Mouse (Mus musculus) skeletal muscle tissue, adult 2 months (tissue): Measurements from ENCODE around the gene Tnip3.

Experiments
- DNase-seq: peaks from one replicate; pipeline ENCODE4 v3.0.0-alpha.2; 2012; ENCODE audit warnings: low read depth, low spot score

Gene Tnip3

GRCm38 (mm10) chr6:65525192-65525591 lies at the start of gene Tnip3:
Gene Tnip3, plus strand, starts transcription at chr6:65525313.
- no peak for DNase-seq

DNA sequence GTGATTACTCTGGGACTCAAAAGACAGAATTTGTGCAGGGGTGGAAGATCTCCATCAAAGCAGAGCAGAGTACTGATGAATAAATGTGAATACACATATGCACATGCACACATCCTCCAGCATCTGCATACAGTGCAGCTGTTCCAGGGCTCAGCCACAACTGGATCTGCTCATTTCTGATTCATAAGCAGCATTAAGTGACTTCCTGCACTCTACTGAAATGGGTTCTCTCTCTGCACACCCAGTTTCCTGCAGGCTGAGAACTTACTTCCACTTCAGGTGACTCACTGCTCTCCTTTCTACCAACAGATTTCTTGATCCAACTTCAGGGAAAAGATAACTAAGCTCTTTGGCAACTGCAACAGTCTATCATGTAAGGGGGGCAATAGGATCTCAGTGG lies 26.3 kb upstream of the Tnip3 start:
- no peak for DNase-seq

- peak; percentile 47 for DNase-seq
Observed at GRCm38 (mm10) chr6:65510051-65510669, 15.0 kb upstream of the Tnip3 start.

DNA sequence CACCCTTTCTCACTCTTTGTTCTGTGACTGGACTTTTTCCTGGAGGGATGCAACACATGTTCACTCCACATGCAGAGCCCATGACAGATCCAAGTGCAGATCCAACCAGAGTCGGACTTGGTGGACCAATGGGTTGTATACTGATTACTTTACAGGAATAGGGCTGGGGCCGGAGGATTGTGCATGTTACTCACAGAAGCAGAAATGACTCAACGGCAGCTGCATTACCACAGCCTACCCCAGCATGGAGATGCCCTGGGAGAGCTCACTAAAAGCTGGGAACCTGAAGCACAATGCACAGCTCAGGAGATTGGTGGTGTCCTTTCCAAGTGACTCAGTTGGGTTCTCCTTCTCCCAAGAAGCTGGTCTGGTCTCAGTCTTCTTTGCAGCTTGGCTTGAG lies 11.3 kb upstream of the Tnip3 start:
- no peak for DNase-seq

- DNase-seq = no peak
Observed at GRCm38 (mm10) chr6:65516759-65517158, 8.4 kb upstream of the Tnip3 start.

DNA sequence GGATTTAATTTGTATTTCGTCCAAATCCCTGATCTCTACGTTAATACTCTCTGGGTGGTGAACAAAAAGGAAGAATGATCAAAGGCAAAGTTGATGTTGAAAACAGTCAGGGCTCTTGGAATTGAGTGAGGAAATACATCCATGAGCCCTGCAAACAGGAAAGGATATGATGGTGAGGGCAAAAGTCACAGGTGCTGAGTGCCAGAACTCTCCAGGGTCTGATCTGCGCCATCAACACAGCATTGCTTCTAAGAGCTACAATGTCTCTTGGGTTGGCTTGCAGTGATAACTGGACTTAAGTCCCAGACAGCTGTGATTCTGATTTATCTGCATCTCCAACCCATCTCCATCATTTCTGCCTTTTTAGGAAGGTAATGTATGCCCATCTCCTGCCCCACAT lies 4.3 kb upstream of the Tnip3 start:
- DNase-seq = no peak

GRCm38 (mm10) chr6:65527892-65528291 lies 2.8 kb downstream of the Tnip3 start:
- no peak for DNase-seq

- no peak for DNase-seq
Observed at GRCm38 (mm10) chr6:65531232-65531848, 6.2 kb downstream of the Tnip3 start.

GRCm38 (mm10) chr6:65533687-65534086 lies 8.6 kb downstream of the Tnip3 start:
- DNase-seq = no peak

DNA sequence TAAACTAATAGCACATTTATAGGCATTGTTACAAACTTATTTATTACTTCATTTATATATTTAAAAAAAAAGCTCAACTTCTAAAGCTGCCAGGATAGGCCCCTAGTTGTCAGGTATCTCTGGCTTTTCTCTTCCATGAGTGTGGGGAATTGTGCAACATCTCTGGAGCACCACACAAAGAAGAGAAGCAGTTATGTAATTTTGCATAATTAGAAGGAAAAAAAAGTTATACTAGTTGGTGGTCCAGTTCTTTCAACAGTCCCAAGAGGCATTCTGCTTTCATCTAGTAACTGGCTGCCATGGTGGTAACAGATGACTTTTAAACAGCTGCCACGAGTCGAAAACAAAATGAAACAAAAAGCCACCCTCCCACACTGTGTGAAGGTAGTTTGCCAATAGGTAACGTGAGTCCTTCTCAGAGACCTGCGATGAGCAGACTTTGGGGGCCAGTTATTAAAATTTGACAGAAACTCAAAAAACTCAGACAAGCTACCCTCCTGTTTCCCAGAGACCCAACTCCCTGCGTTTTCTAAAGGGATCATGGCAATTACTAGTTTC lies 12.3 kb downstream of the Tnip3 start:
- DNase-seq = peak; percentile 19

GRCm38 (mm10) chr6:65538022-65538652 lies 13.0 kb downstream of the Tnip3 start:
- no peak for DNase-seq

DNA sequence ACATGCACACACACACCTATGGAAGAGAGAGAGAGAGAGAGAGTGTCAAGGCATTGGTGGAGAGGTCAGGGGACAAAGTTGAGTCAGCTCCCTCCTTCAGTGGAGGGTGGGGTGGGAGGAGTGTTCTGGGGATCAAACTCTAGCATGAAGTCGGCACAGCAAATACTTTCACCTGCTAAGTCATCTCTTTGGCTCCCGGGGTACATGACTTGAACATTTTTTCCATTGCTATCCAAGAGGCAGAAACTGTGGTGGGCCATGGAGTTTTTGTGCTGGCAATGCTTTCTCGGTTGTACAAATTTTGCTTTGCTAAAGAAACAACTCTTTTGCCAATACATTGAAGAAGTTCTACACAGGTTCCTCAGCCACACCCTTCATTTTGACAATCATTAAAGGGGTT lies 13.8 kb downstream of the Tnip3 start:
- DNase-seq = no peak

GRCm38 (mm10) chr6:65540138-65540537 lies 15.0 kb downstream of the Tnip3 start:
- no peak for DNase-seq

DNA sequence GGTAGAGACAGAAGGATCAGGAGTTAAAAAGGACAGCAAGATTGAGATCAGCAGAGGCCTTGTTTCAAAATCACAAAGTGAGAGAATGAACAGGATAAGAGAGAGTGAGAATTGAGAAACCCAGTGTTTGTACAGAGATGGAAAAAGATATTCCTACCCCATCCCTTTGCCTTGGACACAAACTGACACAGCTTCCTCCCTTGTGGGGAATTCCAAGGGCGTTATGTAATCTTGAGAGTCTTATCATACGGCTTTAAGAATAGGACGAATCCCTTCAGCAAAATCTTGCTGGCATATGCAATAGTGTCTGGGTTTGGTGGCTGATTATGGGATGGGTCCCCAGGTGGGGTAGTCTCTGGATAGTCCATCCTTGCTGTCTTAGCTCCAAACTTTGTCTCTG lies 16.0 kb downstream of the Tnip3 start:
- DNase-seq = peak; percentile 50

GRCm38 (mm10) chr6:65542391-65542790 lies 17.3 kb downstream of the Tnip3 start:
- no peak for DNase-seq

DNA sequence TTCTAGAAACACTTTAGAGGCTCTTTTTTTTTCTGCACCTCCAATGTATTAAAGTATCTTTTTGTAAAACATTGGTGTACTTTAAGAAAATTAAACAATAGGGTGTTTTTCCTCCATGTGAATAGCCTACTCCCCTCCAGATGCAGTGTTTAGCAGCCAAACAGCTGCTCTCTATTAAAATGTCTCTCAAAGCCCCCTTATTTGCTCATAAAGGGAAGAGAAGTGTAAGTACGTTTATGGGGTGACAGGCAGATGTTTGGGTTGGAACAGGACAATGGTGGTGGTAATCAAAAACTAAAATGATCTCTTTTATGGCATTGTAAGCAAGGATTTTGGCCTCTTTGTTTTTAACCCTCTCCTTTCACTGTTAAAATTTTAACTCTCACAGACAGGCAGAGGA lies 17.8 kb downstream of the Tnip3 start:
- DNase-seq = no peak

DNA sequence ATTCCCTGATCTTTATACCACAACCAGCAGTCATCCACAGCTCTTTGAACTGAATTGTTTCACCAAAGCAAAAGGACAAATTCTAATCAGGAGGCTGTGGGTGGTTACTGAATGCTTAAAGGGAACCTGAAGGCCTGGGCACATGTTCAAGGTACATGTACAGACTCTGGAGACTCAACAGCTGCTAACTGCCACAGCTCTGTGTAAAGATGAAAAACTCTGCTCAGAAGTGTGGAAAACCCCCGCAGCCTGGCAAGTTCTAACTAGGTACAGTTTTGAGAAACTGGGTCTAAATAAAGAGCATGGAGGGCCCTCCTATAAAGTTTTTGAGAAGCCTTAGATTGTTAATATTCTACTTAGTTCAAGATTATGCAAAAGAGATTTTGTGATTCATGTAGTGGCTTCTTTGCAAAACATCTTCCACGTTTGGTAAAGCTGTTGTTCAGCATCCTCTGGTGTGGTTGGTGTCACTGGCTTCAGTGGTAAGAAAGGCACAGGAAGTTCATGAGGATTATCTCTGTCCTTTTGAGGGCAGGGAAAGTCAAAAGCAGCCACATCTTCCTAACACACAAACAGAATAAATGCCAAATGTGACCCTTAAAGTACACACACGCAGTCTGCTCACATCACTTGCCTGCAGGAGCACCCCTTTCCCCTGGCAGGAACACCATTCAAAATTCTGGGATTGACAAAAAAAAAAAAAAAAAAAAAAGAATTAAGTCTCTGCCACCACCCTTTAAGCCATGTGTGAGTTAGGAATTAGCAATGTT lies 39.0 kb downstream of the Tnip3 start:
- DNase-seq = no peak

- no peak for DNase-seq
Observed at GRCm38 (mm10) chr6:65564657-65565039, 39.5 kb downstream of the Tnip3 start.

DNA sequence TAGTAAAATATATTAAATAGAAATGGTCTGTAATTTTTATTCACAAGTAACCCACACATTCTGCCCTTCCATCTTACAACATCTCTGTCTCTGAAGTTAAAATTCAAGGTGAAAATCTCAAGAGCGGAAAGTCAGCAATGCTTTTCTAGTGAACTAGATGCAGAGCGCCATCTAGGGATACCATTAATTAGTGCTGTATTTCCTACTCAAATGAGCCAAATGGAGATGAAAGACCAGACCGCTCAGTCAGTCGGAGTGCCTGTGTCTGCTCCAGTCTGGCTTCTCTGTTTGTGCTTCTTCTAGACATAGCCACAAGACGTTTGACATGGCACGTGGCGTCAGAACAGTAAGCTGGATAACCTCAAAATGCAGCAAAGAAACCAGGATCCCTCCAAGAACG lies 44.6 kb downstream of the Tnip3 start:
- peak; percentile 14 for DNase-seq

- no peak for DNase-seq
Observed at GRCm38 (mm10) chr6:65578151-65578973, 53.2 kb downstream of the Tnip3 start.

DNA sequence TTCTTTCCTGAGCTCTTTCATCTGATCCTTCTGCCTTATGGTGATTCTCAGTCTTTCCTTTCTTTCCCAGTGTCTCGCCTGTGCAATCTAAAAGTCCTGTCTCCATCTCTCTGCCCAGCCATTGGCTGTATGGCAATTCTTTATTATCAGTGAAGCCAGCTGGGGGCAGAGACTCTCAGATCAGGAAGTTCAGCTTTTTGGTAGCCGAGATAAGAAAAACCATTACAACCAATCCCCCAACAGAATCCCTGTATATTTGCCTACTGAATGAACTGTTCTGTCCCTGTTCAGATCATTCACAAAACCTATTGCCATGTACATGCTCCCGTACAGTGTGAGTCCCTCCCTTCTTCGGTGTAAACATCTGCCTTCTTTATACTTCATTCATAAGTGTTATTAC lies 57.9 kb downstream of the Tnip3 start:
- no peak for DNase-seq
